In genomic region chr5:122589891-122590290, GRCm38 (mm10) we compare ENCODE assay signal across 33 mouse cellular contexts. TPM values are rescaled to one million over a fixed set of nuclear protein-coding genes. Genes with fewer than 3 reads are reported as not detected.
"Had no signal": no experiment of that assay in that cellular context is flagged by ENCODE, and none has a peak within 500 bp of the region (broad histone marks: within the 10 kb centered on the region; RNA-seq: fewer than 3 reads in every experiment).

No protein-coding gene starts in this region.

- ATAC-seq: liver, embryonic 12.5 days; liver, postnatal 0 days; lung, postnatal 0 days; midbrain, embryonic 13.5 days; midbrain, embryonic 15.5 days; midbrain, embryonic 16.5 days had no signal

- H3K27ac ChIP-seq: limb, embryonic 10.5 days; limb, embryonic 12.5 days; limb, embryonic 13.5 days; limb, embryonic 15.5 days; liver, embryonic 12.5 days; liver, embryonic 13.5 days; liver, embryonic 14.5 days; liver, embryonic 15.5 days; lung, embryonic 15.5 days; macrophage; midbrain, embryonic 10.5 days; midbrain, embryonic 12.5 days; midbrain, embryonic 13.5 days; midbrain, embryonic 15.5 days; neural tube, embryonic 12.5 days; neural tube, embryonic 13.5 days had no signal

- H3K4me3 ChIP-seq: limb, embryonic 10.5 days; limb, embryonic 12.5 days; limb, embryonic 13.5 days; limb, embryonic 15.5 days; liver, embryonic 12.5 days; liver, embryonic 13.5 days; liver, embryonic 15.5 days; lung, embryonic 15.5 days; megakaryocyte, embryonic 14.5 days; midbrain, embryonic 10.5 days; midbrain, embryonic 12.5 days; midbrain, embryonic 13.5 days; midbrain, embryonic 15.5 days; myocyte; neural tube, embryonic 12.5 days; neural tube, embryonic 13.5 days had no signal

- H3K4me2 ChIP-seq: limb, embryonic 12.5 days; limb, embryonic 13.5 days; limb, embryonic 15.5 days; liver, embryonic 11.5 days; liver, embryonic 12.5 days; liver, embryonic 13.5 days; liver, embryonic 15.5 days; lung, embryonic 14.5 days; lung, embryonic 15.5 days; midbrain, embryonic 11.5 days; midbrain, embryonic 12.5 days; midbrain, embryonic 13.5 days; midbrain, embryonic 15.5 days; neural tube, embryonic 12.5 days; neural tube, embryonic 13.5 days had no signal

- H3K27me3 ChIP-seq: limb, embryonic 12.5 days; limb, embryonic 13.5 days; limb, embryonic 15.5 days; liver, embryonic 12.5 days; liver, embryonic 13.5 days; liver, embryonic 15.5 days; lung, embryonic 15.5 days; midbrain, embryonic 12.5 days; midbrain, embryonic 13.5 days; midbrain, embryonic 15.5 days; neural tube, embryonic 12.5 days; neural tube, embryonic 13.5 days had no signal

- H3K4me1 ChIP-seq: limb, embryonic 10.5 days; limb, embryonic 12.5 days; limb, embryonic 13.5 days; limb, embryonic 15.5 days; liver, embryonic 12.5 days; liver, embryonic 13.5 days; liver, embryonic 15.5 days; lung, embryonic 15.5 days; midbrain, embryonic 10.5 days; midbrain, embryonic 12.5 days; midbrain, embryonic 13.5 days; midbrain, embryonic 15.5 days; neural tube, embryonic 12.5 days; neural tube, embryonic 13.5 days had no signal

- DNase-seq: left cerebral cortex, postnatal 4 days; liver; liver, embryonic 13.5 days; liver, postnatal 0 days; lung, adult 18-20 months; lung, adult 2 months; lung, embryonic 14.5 days; lung, postnatal 10 days; lung, postnatal 14 days; lung, postnatal 36 days; lung, postnatal 4 days; midbrain, embryonic 14.5 days had no signal

- H3K9ac ChIP-seq: limb, embryonic 12.5 days; limb, embryonic 13.5 days; limb, embryonic 15.5 days; liver, embryonic 12.5 days; liver, embryonic 13.5 days; liver, embryonic 14.5 days; liver, embryonic 15.5 days; liver, postnatal 0 days; lung, embryonic 14.5 days; lung, embryonic 15.5 days; midbrain, embryonic 12.5 days; midbrain, embryonic 13.5 days; midbrain, embryonic 15.5 days; neural tube, embryonic 12.5 days; neural tube, embryonic 13.5 days had no signal

- H3K9me3 ChIP-seq: limb, embryonic 10.5 days; limb, embryonic 12.5 days; limb, embryonic 13.5 days; limb, embryonic 15.5 days; liver, embryonic 12.5 days; liver, embryonic 13.5 days; liver, embryonic 15.5 days; lung, embryonic 15.5 days; midbrain, embryonic 10.5 days; midbrain, embryonic 12.5 days; midbrain, embryonic 13.5 days; midbrain, embryonic 15.5 days; neural tube, embryonic 12.5 days; neural tube, embryonic 13.5 days had no signal

- H3K36me3 ChIP-seq: liver, embryonic 13.5 days; liver, embryonic 15.5 days had no signal

RNA-seq across cellular contexts. Expression of gene P2rx7, which starts 53.8 kb away (rescaled TPM):
- polyA plus RNA-seq: limb, embryonic 10.5 days had no signal
